Mouse (Mus musculus): ENCODE data around the gene Hpse2. TPM values are rescaled to one million over a fixed set of nuclear protein-coding genes. Genes with fewer than 3 reads are reported as not detected.

Hpse2 gene
- polyA plus RNA-seq, 1 experiment from 2014 or later: 3.3 TPM

GRCm38 (mm10) chr19:42922610-42923009, 465.5 kb downstream of the Hpse2 start:
- Histone ChIP-seq H3K27ac (ENCODE audit: low read depth, low read length) (no peak overlapping the region), H3K9me3 (ENCODE audit: control insufficient read depth) (no peaks in the 10 kb centered on the region), H3K27me3 (replicated peaks; ENCODE audit: control insufficient read depth, insufficient read depth, low read length) (no peaks in the 10 kb centered on the region), H3K9ac (ENCODE audit: low read depth, low read length) (no peak overlapping the region), H3K36me3 (ENCODE audit: control insufficient read depth, insufficient read depth) (no peaks in the 10 kb centered on the region), H3K4me2 (replicated peaks; ENCODE audit: low read depth) (no peak overlapping the region), H3K4me3 (ENCODE audit: low read depth, low read length) (no peak overlapping the region), H3K4me1 (replicated peaks; ENCODE audit: control insufficient read depth, insufficient read depth, low read length) (no peaks in the 10 kb centered on the region)
- WGBS: 63% methylated on average over 3 of the region's 3 CpGs
- no peak for TF ChIP-seq CTCF (IDR thresholded peaks at IDR 0.05; ENCODE audit: low read depth)
- ATAC-seq: no peak

- Histone ChIP-seq H3K4me1 (replicated peaks; ENCODE audit: control insufficient read depth, insufficient read depth, low read length) (no peaks in the 10 kb centered on the region), H3K4me3 (ENCODE audit: low read depth, low read length) (no peak overlapping the region), H3K4me2 (replicated peaks; ENCODE audit: low read depth) (no peak overlapping the region), H3K9me3 (ENCODE audit: control insufficient read depth) (no peaks in the 10 kb centered on the region), H3K27me3 (replicated peaks; ENCODE audit: control insufficient read depth, insufficient read depth, low read length) (no peaks in the 10 kb centered on the region), H3K27ac (ENCODE audit: low read depth, low read length) (no peak overlapping the region), H3K9ac (ENCODE audit: low read depth, low read length) (no peak overlapping the region), H3K36me3 (ENCODE audit: control insufficient read depth, insufficient read depth) (no peaks in the 10 kb centered on the region)
- no peak for ATAC-seq
- TF ChIP-seq CTCF (IDR thresholded peaks at IDR 0.05; ENCODE audit: low read depth): no peak
- WGBS: 71% methylated on average over 5 of the region's 5 CpGs
Observed at GRCm38 (mm10) chr19:42913703-42914102, 474.5 kb downstream of the Hpse2 start.

- Histone ChIP-seq H3K27ac (ENCODE audit: low read depth, low read length) (no peak overlapping the region), H3K9me3 (ENCODE audit: control insufficient read depth) (no peaks in the 10 kb centered on the region), H3K4me1 (replicated peaks; ENCODE audit: control insufficient read depth, insufficient read depth, low read length) (no peaks in the 10 kb centered on the region), H3K27me3 (replicated peaks; ENCODE audit: control insufficient read depth, insufficient read depth, low read length) (no peaks in the 10 kb centered on the region), H3K9ac (ENCODE audit: low read depth, low read length) (no peak overlapping the region), H3K4me3 (ENCODE audit: low read depth, low read length) (no peak overlapping the region), H3K36me3 (ENCODE audit: control insufficient read depth, insufficient read depth) (no peaks in the 10 kb centered on the region), H3K4me2 (replicated peaks; ENCODE audit: low read depth) (no peak overlapping the region)
- WGBS: 86% methylated on average over 4 of the region's 4 CpGs
- TF ChIP-seq CTCF (IDR thresholded peaks at IDR 0.05; ENCODE audit: low read depth): no peak
- no peak for ATAC-seq
Observed at GRCm38 (mm10) chr19:42909719-42910118, 478.4 kb downstream of the Hpse2 start.

- H3K4me1 ChIP-seq (replicated peaks; ENCODE audit: control insufficient read depth, insufficient read depth, low read length): no peaks in the 10 kb centered on the region
- ATAC-seq: no peak
- no peak overlapping the region for H3K4me2 ChIP-seq (replicated peaks; ENCODE audit: low read depth)
- no peaks in the 10 kb centered on the region for H3K9me3 ChIP-seq (ENCODE audit: control insufficient read depth)
- H3K36me3 ChIP-seq (ENCODE audit: control insufficient read depth, insufficient read depth): no peaks in the 10 kb centered on the region
- WGBS: 79% methylated on average over 6 of the region's 6 CpGs
- no peak overlapping the region for H3K9ac ChIP-seq (ENCODE audit: low read depth, low read length)
- no peak overlapping the region for H3K27ac ChIP-seq (ENCODE audit: low read depth, low read length)
- no peaks in the 10 kb centered on the region for H3K27me3 ChIP-seq (replicated peaks; ENCODE audit: control insufficient read depth, insufficient read depth, low read length)
- TF ChIP-seq CTCF (IDR thresholded peaks at IDR 0.05; ENCODE audit: low read depth): no peak
- H3K4me3 ChIP-seq (ENCODE audit: low read depth, low read length): no peak overlapping the region
Observed at GRCm38 (mm10) chr19:42908553-42908952, 479.6 kb downstream of the Hpse2 start.

- H3K27ac ChIP-seq (ENCODE audit: low read depth, low read length): no peak overlapping the region
- 73% methylated on average over 5 of the region's 5 CpGs for WGBS
Observed at GRCm38 (mm10) chr19:42906328-42906727, 481.8 kb downstream of the Hpse2 start.

GRCm38 (mm10) chr19:42904726-42905125, 483.4 kb downstream of the Hpse2 start:
- ATAC-seq: 0 out of 2 replicates have a peak, but pooled peaks have one; percentile 13
- WGBS: 27% methylated on average over 7 of the region's 7 CpGs
- H3K27ac ChIP-seq (ENCODE audit: low read depth, low read length): no peak overlapping the region

More at GRCm38 (mm10) chr19:42906328-42906727, 481.8 kb downstream of the Hpse2 start:
- H3K27me3 ChIP-seq (replicated peaks; ENCODE audit: control insufficient read depth, insufficient read depth, low read length): no peaks in the 10 kb centered on the region
- no peak for ATAC-seq
- no peak for TF ChIP-seq CTCF (IDR thresholded peaks at IDR 0.05; ENCODE audit: low read depth)
- no peaks in the 10 kb centered on the region for H3K36me3 ChIP-seq (ENCODE audit: control insufficient read depth, insufficient read depth)
- no peaks in the 10 kb centered on the region for H3K4me1 ChIP-seq (replicated peaks; ENCODE audit: control insufficient read depth, insufficient read depth, low read length)
- no peak overlapping the region for H3K9ac ChIP-seq (ENCODE audit: low read depth, low read length)
- H3K4me2 ChIP-seq (replicated peaks; ENCODE audit: low read depth): no peak overlapping the region
- no peak overlapping the region for H3K4me3 ChIP-seq (ENCODE audit: low read depth, low read length)
- no peaks in the 10 kb centered on the region for H3K9me3 ChIP-seq (ENCODE audit: control insufficient read depth)

GRCm38 (mm10) chr19:42904240-42904639, 483.9 kb downstream of the Hpse2 start:
- no peak overlapping the region for H3K4me3 ChIP-seq (ENCODE audit: low read depth, low read length)
- H3K27ac ChIP-seq (ENCODE audit: low read depth, low read length): no peak overlapping the region
- 65% methylated on average over 4 of the region's 4 CpGs for WGBS
- no peak overlapping the region for H3K4me2 ChIP-seq (replicated peaks; ENCODE audit: low read depth)
- H3K27me3 ChIP-seq (replicated peaks; ENCODE audit: control insufficient read depth, insufficient read depth, low read length): no peaks in the 10 kb centered on the region
- no peaks in the 10 kb centered on the region for H3K36me3 ChIP-seq (ENCODE audit: control insufficient read depth, insufficient read depth)
- H3K4me1 ChIP-seq (replicated peaks; ENCODE audit: control insufficient read depth, insufficient read depth, low read length): no peaks in the 10 kb centered on the region
- H3K9me3 ChIP-seq (ENCODE audit: control insufficient read depth): no peaks in the 10 kb centered on the region
- no peak for TF ChIP-seq CTCF (IDR thresholded peaks at IDR 0.05; ENCODE audit: low read depth)
- no peak for ATAC-seq
- H3K9ac ChIP-seq (ENCODE audit: low read depth, low read length): no peak overlapping the region

More at GRCm38 (mm10) chr19:42904726-42905125, 483.4 kb downstream of the Hpse2 start:
- Histone ChIP-seq H3K36me3 (ENCODE audit: control insufficient read depth, insufficient read depth) (no peaks in the 10 kb centered on the region), H3K27me3 (replicated peaks; ENCODE audit: control insufficient read depth, insufficient read depth, low read length) (no peaks in the 10 kb centered on the region), H3K9me3 (ENCODE audit: control insufficient read depth) (no peaks in the 10 kb centered on the region), H3K4me2 (replicated peaks; ENCODE audit: low read depth) (no peak overlapping the region), H3K4me3 (ENCODE audit: low read depth, low read length) (no peak overlapping the region), H3K9ac (ENCODE audit: low read depth, low read length) (no peak overlapping the region), H3K4me1 (replicated peaks; ENCODE audit: control insufficient read depth, insufficient read depth, low read length) (no peaks in the 10 kb centered on the region)
- TF ChIP-seq CTCF (IDR thresholded peaks at IDR 0.05; ENCODE audit: low read depth): no peak
